Mouse (Mus musculus) lung, postnatal 0 days (tissue): ENCODE results near the gene Cep78. TPM values are rescaled to one million over a fixed set of nuclear protein-coding genes. Genes with fewer than 3 reads are reported as not detected.

Experiments used
- ATAC-seq: fragments of 200-750 bp; cut with Nextera tagmentation; 2 replicates; pipeline ENCODE4 v1.8.0; 2017; ENCODE audit warnings: moderate library complexity
- DNase-seq: peaks from one replicate; pipeline ENCODE4 v3.0.0-alpha.2; 2016; ENCODE audit warnings: low spot score
- H3K27ac ChIP-seq: fragments of 300-500 bp; sonication (generic); 2 replicates; pipeline ENCODE4 v1.5.1; 2014; ENCODE audit warnings: antibody characterized with exemption, mild to moderate bottlenecking, low read length, mixed read lengths
- H3K27me3 ChIP-seq: fragments of 300-500 bp; sonication (generic); replicated peaks from 2 replicates; pipeline ENCODE4 v1.6.1; 2014; ENCODE audit warnings: low read length, mixed read lengths; ENCODE audit not compliant: insufficient read depth
- H3K36me3 ChIP-seq: fragments of 300-500 bp; sonication (generic); 2 replicates; pipeline ENCODE4 v1.6.1; 2014; ENCODE audit warnings: low read length, mixed read lengths; ENCODE audit not compliant: insufficient read depth
- H3K4me1 ChIP-seq: fragments of 300-500 bp; sonication (generic); 2 replicates; pipeline ENCODE4 v1.6.1; 2014; ENCODE audit warnings: antibody characterized with exemption, low read depth, low read length, mixed read lengths; ENCODE audit not compliant: insufficient read depth
- H3K4me2 ChIP-seq: fragments of 300-500 bp; sonication (generic); replicated peaks from 2 replicates; pipeline ENCODE4 v1.6.1; 2014; ENCODE audit warnings: low read depth, mild to moderate bottlenecking, low read length, moderate library complexity, mixed read lengths
- H3K4me3 ChIP-seq: fragments of 300-500 bp; sonication (generic); 2 replicates; pipeline ENCODE4 v1.5.1; 2014; ENCODE audit warnings: low read depth, low read length
- H3K9ac ChIP-seq: fragments of 300-500 bp; sonication (generic); replicated peaks from 2 replicates; pipeline ENCODE4 v1.6.1; 2014; ENCODE audit warnings: low read depth, mild to moderate bottlenecking
- H3K9me3 ChIP-seq: fragments of 300-500 bp; sonication (generic); 2 replicates; pipeline ENCODE4 v1.6.1; 2016; ENCODE audit warnings: low read length, mixed read lengths
- CTCF ChIP-seq: IDR thresholded peaks from 2 replicates; pipeline ENCODE4 v1.5.1; 2016; ENCODE audit warnings: antibody characterized with exemption, mild to moderate bottlenecking
- EP300 ChIP-seq: IDR thresholded peaks from 2 replicates; pipeline ENCODE4 v1.6.1; 2016; ENCODE audit warnings: antibody characterized with exemption, mild to moderate bottlenecking, control low read depth
- WGBS: fragments of 180-500 bp; shearing (Covaris S2); extraction: QIAGEN DNeasy Blood & Tissue Kit; methylation state at CpG from one replicate; pipeline ENCODE4 v1.1.7; 2014; 5-methylcytosine and 5-hydroxymethylcytosine counted together
- polyA plus RNA-seq: library from polyadenylated mRNA; unstranded; fragments of >200 nt; fragmentation: Nextera tagmentation; extraction: Ambion mirVana; gene quantifications from 2 replicates; pipeline ENCODE4 v1.2.1, GENCODE M21; 2015

Gene Cep78
- polyA plus RNA-seq, 1 experiment from 2014 or later: 10.4 TPM

GRCm38 (mm10) chr19:15998157-15998556 is 13.4 kb upstream of the Cep78 start:
- H3K4me1 ChIP-seq: no peaks in the 10 kb centered on the region
- H3K27ac ChIP-seq: no peak overlapping the region
- no peaks in the 10 kb centered on the region for H3K27me3 ChIP-seq
- TF ChIP-seq EP300: no peak
- peak; percentile 87 for TF ChIP-seq CTCF
- H3K4me2 ChIP-seq: no peak overlapping the region
- no peak overlapping the region for H3K9ac ChIP-seq
- WGBS: 3% methylated on average over 3 of the region's 3 CpGs
- H3K36me3 ChIP-seq: no peaks in the 10 kb centered on the region
- H3K4me3 ChIP-seq: no peak overlapping the region
- no peaks in the 10 kb centered on the region for H3K9me3 ChIP-seq
- no peak for ATAC-seq
- DNase-seq: peak; percentile 82

GRCm38 (mm10) chr19:15996901-15997564 is 12.2 kb upstream of the Cep78 start:
- Histone ChIP-seq H3K9ac (no peak overlapping the region), H3K9me3 (no peaks in the 10 kb centered on the region), H3K27ac (no peak overlapping the region), H3K36me3 (no peaks in the 10 kb centered on the region), H3K4me1 (no peaks in the 10 kb centered on the region), H3K4me3 (no peak overlapping the region), H3K4me2 (peak overlapping the region; percentile 46), H3K27me3 (no peaks in the 10 kb centered on the region)
- ATAC-seq (peak; percentile 49), DNase-seq (peak; percentile 35)
- 35% methylated on average over 12 of the region's 12 CpGs for WGBS
- no peak for TF ChIP-seq CTCF
- TF ChIP-seq EP300: no peak

DNA sequence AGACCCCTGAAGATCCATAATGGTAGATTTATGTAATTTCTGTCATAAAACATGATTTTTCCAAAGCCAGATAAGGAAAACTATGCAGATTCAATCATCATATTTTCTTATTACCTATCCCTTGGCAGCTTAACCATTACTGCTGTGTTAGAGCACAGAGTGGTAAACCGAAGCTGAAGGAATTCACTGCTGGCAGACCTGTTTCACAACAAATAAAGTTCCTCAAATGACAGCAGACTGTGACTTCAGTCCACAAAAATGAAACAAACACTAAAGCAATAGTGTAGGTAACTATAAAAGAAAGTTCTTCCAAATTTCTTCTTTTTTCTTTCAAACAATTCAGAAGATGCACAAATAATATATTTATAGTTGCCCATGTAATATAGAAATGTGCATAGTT is 5.3 kb upstream of the Cep78 start:
- H3K9ac ChIP-seq: no peak overlapping the region
- H3K27ac ChIP-seq: no peak overlapping the region
- no peaks in the 10 kb centered on the region for H3K9me3 ChIP-seq
- 65% methylated on average over 1 of the region's 1 CpGs for WGBS
- no peak overlapping the region for H3K4me2 ChIP-seq
- H3K27me3 ChIP-seq: no peaks in the 10 kb centered on the region
- TF ChIP-seq CTCF: no peak
- no peak for TF ChIP-seq EP300
- no peak overlapping the region for H3K4me3 ChIP-seq
- ATAC-seq (no peak), DNase-seq (peak; percentile 7)
- no peaks in the 10 kb centered on the region for H3K36me3 ChIP-seq
- H3K4me1 ChIP-seq: no peaks in the 10 kb centered on the region; the same call in 1 of the 2 replicates

GRCm38 (mm10) chr19:15985172-15985713 is 454 bp upstream of the Cep78 start:
- DNase-seq: no peak
- TF ChIP-seq CTCF (no peak), EP300 (no peak)
- no peak overlapping the region for H3K9ac ChIP-seq
- no peak overlapping the region for H3K27ac ChIP-seq
- no peaks in the 10 kb centered on the region for H3K36me3 ChIP-seq
- peak overlapping the region; percentile 89 for H3K4me2 ChIP-seq
- H3K27me3 ChIP-seq: no peaks in the 10 kb centered on the region
- peak overlapping the region; percentile 80 for H3K4me3 ChIP-seq
- WGBS: 26% methylated on average over 10 of the region's 10 CpGs
- H3K4me1 ChIP-seq: no peaks in the 10 kb centered on the region; the same call in 1 of the 2 replicates
- H3K9me3 ChIP-seq: no peaks in the 10 kb centered on the region
- ATAC-seq: no peak

GRCm38 (mm10) chr19:15983739-15984344 is 947 bp downstream of the Cep78 start:
- Histone ChIP-seq H3K4me2 (peak overlapping the region; percentile 89), H3K27me3 (no peaks in the 10 kb centered on the region), H3K4me1 (no peaks in the 10 kb centered on the region; the same call in 1 of the 2 replicates), H3K27ac (no peak overlapping the region), H3K9ac (0 out of 2 replicates have a peak overlapping the region, but pooled peaks have one; percentile 63), H3K4me3 (peak overlapping the region; percentile 80), H3K9me3 (no peaks in the 10 kb centered on the region), H3K36me3 (no peaks in the 10 kb centered on the region)
- WGBS: 48% methylated on average over 15 of the region's 15 CpGs
- DNase-seq (no peak), ATAC-seq (no peak)
- no peak for TF ChIP-seq EP300
- no peak for TF ChIP-seq CTCF

GRCm38 (mm10) chr19:15982926-15983738 is 1.7 kb downstream of the Cep78 start:
- 48% methylated on average over 9 of the region's 10 CpGs for WGBS
- no peak overlapping the region for H3K9ac ChIP-seq
- H3K4me2 ChIP-seq: no peak overlapping the region
- H3K27ac ChIP-seq: no peak overlapping the region
- no peaks in the 10 kb centered on the region; the same call in 1 of the 2 replicates for H3K4me1 ChIP-seq
- ATAC-seq (no peak), DNase-seq (peak; percentile 17)
- H3K36me3 ChIP-seq: no peaks in the 10 kb centered on the region
- no peak overlapping the region for H3K4me3 ChIP-seq
- H3K9me3 ChIP-seq: no peaks in the 10 kb centered on the region
- TF ChIP-seq CTCF: no peak
- TF ChIP-seq EP300: no peak
- H3K27me3 ChIP-seq: no peaks in the 10 kb centered on the region
